Mouse (Mus musculus): ENCODE data around the gene Ngf.

The Ngf gene

GRCm38 (mm10) chr3:102469713-102470448, at the start of gene Ngf:
Gene Ngf, plus strand, starts transcription at chr3:102469919.
- no peak for DNase-seq (ENCODE audit: low read depth)

GRCm38 (mm10) chr3:102445567-102445966, 24.2 kb upstream of the Ngf start:
- DNase-seq (ENCODE audit: low read depth) = no peak

- no peak for DNase-seq (ENCODE audit: low read depth)
These were observed 23.0 kb upstream of the Ngf start for GRCm38 (mm10) chr3:102446691-102447090.

- DNase-seq (ENCODE audit: low read depth) = no peak
These were observed 15.2 kb upstream of the Ngf start for GRCm38 (mm10) chr3:102454566-102454965.

- no peak for DNase-seq (ENCODE audit: low read depth)
These were observed 9.2 kb upstream of the Ngf start for GRCm38 (mm10) chr3:102460528-102460927.

- DNase-seq (ENCODE audit: low read depth) = no peak
These were observed 8.7 kb upstream of the Ngf start for GRCm38 (mm10) chr3:102460986-102461385.

GRCm38 (mm10) chr3:102462703-102463336, 6.9 kb upstream of the Ngf start:
- no peak for DNase-seq (ENCODE audit: low read depth)

- DNase-seq (ENCODE audit: low read depth) = no peak
These were observed 6.4 kb upstream of the Ngf start for GRCm38 (mm10) chr3:102463339-102463738.

GRCm38 (mm10) chr3:102466587-102466986, 3.1 kb upstream of the Ngf start:
- no peak for DNase-seq (ENCODE audit: low read depth)

GRCm38 (mm10) chr3:102467121-102467520, 2.6 kb upstream of the Ngf start:
- no peak for DNase-seq (ENCODE audit: low read depth)

GRCm38 (mm10) chr3:102471251-102471650, 1.5 kb downstream of the Ngf start:
- no peak for DNase-seq (ENCODE audit: low read depth)

GRCm38 (mm10) chr3:102471799-102472198, 2.1 kb downstream of the Ngf start:
- DNase-seq (ENCODE audit: low read depth) = no peak

- peak; percentile 51 for DNase-seq (ENCODE audit: low read depth)
These were observed 4.8 kb downstream of the Ngf start for GRCm38 (mm10) chr3:102474275-102475155.

- no peak for DNase-seq (ENCODE audit: low read depth)
These were observed 8.4 kb downstream of the Ngf start for GRCm38 (mm10) chr3:102477917-102478694.

GRCm38 (mm10) chr3:102490393-102491123, 20.8 kb downstream of the Ngf start:
- DNase-seq (ENCODE audit: low read depth) = peak; percentile 58

GRCm38 (mm10) chr3:102498113-102498512, 28.4 kb downstream of the Ngf start:
- DNase-seq (ENCODE audit: low read depth) = no peak

- DNase-seq (ENCODE audit: low read depth) = no peak
These were observed 29.2 kb downstream of the Ngf start for GRCm38 (mm10) chr3:102498931-102499330.

- no peak for DNase-seq (ENCODE audit: low read depth)
These were observed 30.3 kb downstream of the Ngf start for GRCm38 (mm10) chr3:102500031-102500430.

- DNase-seq (ENCODE audit: low read depth) = no peak
These were observed 31.5 kb downstream of the Ngf start for GRCm38 (mm10) chr3:102501186-102501585.

- DNase-seq (ENCODE audit: low read depth) = no peak
These were observed 35.4 kb downstream of the Ngf start for GRCm38 (mm10) chr3:102505129-102505528.

GRCm38 (mm10) chr3:102506061-102506460, 36.3 kb downstream of the Ngf start:
- DNase-seq (ENCODE audit: low read depth) = no peak

Measured in fibroblast of lung, adult 2 months (primary cell).